Mouse (Mus musculus) kidney, postnatal 14 days (tissue): ENCODE measurements at regions not wholly inside any gene's neighbourhood (a gene's known extent, or its start where the extent isn't known, plus 50 kb on each side); places are given as distances from the start of the nearest gene placed in this dataset.

ENCODE experiments used
- DNase-seq: peaks from one replicate; pipeline ENCODE4 v3.0.0; 2022; ENCODE audit warnings: mixed read lengths

GRCm38 (mm10) chr4:131638105-131638504, 200.0 kb downstream of the Ptpru start:
- DNase-seq: peak; percentile 29

- DNase-seq: no peak
Observed at GRCm38 (mm10) chr4:131656034-131656433, 182.1 kb downstream of the Ptpru start.

- DNase-seq: peak; percentile 42
Observed at GRCm38 (mm10) chr4:131657922-131658321, 180.2 kb downstream of the Ptpru start.

GRCm38 (mm10) chr4:131660931-131661330, 177.2 kb downstream of the Ptpru start:
- no peak for DNase-seq

- peak; percentile 61 for DNase-seq
Observed at GRCm38 (mm10) chr4:131671784-131672515, 166.1 kb downstream of the Ptpru start.

GRCm38 (mm10) chr4:131677966-131678365, 160.1 kb downstream of the Ptpru start:
- no peak for DNase-seq

GRCm38 (mm10) chr4:131683176-131683575, 154.9 kb downstream of the Ptpru start:
- DNase-seq: no peak

GRCm38 (mm10) chr4:131685544-131685943, 152.5 kb downstream of the Ptpru start:
- DNase-seq: no peak

- peak; percentile 9 for DNase-seq
Observed at GRCm38 (mm10) chr4:131694232-131694631, 143.9 kb downstream of the Ptpru start.

- DNase-seq: peak; percentile 29
Observed at GRCm38 (mm10) chr4:131695941-131696912, 141.9 kb downstream of the Ptpru start.
